14 mouse cellular contexts compared by ENCODE assay signal in genomic region chr2:122771002-122771401, GRCm38 (mm10). TPM values are rescaled to one million over a fixed set of nuclear protein-coding genes. Genes with fewer than 3 reads are reported as not detected.
DNase-seq lines count a peak whose midpoint lies in the region; ATAC-seq and TF ChIP-seq lines count a peak whose summit lies in the region.
"Had no signal": no experiment of that assay in that cellular context is flagged by ENCODE, and none has a peak within 500 bp of the region (broad histone marks: within the 10 kb centered on the region; RNA-seq: fewer than 3 reads in every experiment).

No protein-coding gene starts in this region.

- peak; percentile 52; the same call in 1 of the 2 replicates for ATAC-seq in liver, embryonic 15.5 days (ENCODE audit: insufficient read depth)
- ATAC-seq in liver, embryonic 11.5 days (replicated peaks; ENCODE audit: low FRiP score), result no peak; the same call in 1 of the 2 replicates
- ATAC-seq in lung, embryonic 16.5 days (ENCODE audit: low read depth), result peak; percentile 57; the same call in 1 of the 2 replicates
- no peak for ATAC-seq in midbrain, embryonic 11.5 days (ENCODE audit: low FRiP score)
- ATAC-seq: activated CD4-positive, CD25-positive, alpha-beta regulatory T cell, adult 4 months; forebrain, embryonic 16.5 days had no signal

- no peak overlapping the region for H3K4me3 ChIP-seq in liver, embryonic 15.5 days (replicated peaks)
- no peak overlapping the region for H3K4me3 ChIP-seq in liver, embryonic 11.5 days (ENCODE audit: low read depth, low read length)
- no peak overlapping the region for H3K4me3 ChIP-seq in lung, embryonic 16.5 days (ENCODE audit: low read length)
- no peak overlapping the region for H3K4me3 ChIP-seq in small intestine, adult 2 months (ENCODE audit: low read depth, low read length)
- no peak overlapping the region for H3K4me3 ChIP-seq in midbrain, embryonic 11.5 days (ENCODE audit: low read depth, low read length)
- H3K4me3 ChIP-seq in forebrain, embryonic 10.5 days, result no peak overlapping the region
- H3K4me3 ChIP-seq: lung, embryonic 15.5 days; neural tube, embryonic 12.5 days had no signal

- H3K27ac ChIP-seq in liver, embryonic 15.5 days (replicated peaks), result no peak overlapping the region
- H3K27ac ChIP-seq in liver, embryonic 11.5 days (ENCODE audit: low read depth, low read length), result no peak overlapping the region
- H3K27ac ChIP-seq in lung, embryonic 16.5 days (ENCODE audit: low read length), result no peak overlapping the region
- peak overlapping the region; percentile 32; the same call in 1 of the 2 replicates for H3K27ac ChIP-seq in small intestine, adult 2 months (ENCODE audit: insufficient read depth, low read depth, low read length)
- no peak overlapping the region for H3K27ac ChIP-seq in midbrain, embryonic 11.5 days (ENCODE audit: low read depth, low read length)
- no peak overlapping the region for H3K27ac ChIP-seq in forebrain, embryonic 10.5 days
- H3K27ac ChIP-seq: lung, embryonic 15.5 days; neural tube, embryonic 12.5 days had no signal

- H3K4me1 ChIP-seq in liver, embryonic 15.5 days (replicated peaks), result no peaks in the 10 kb centered on the region
- H3K4me1 ChIP-seq in liver, embryonic 11.5 days (replicated peaks; ENCODE audit: control insufficient read depth, insufficient read depth, low read length), result no peaks in the 10 kb centered on the region
- no peaks in the 10 kb centered on the region for H3K4me1 ChIP-seq in lung, embryonic 16.5 days (replicated peaks; ENCODE audit: control insufficient read depth, insufficient read depth, low read length)
- peaks cover 20% of the 10 kb centered on the region; the same call in 1 of the 2 replicates for H3K4me1 ChIP-seq in small intestine, adult 2 months (ENCODE audit: control insufficient read depth, insufficient read depth, insufficient read length, low read length)
- H3K4me1 ChIP-seq in midbrain, embryonic 11.5 days (ENCODE audit: control insufficient read depth, insufficient read depth, low read length), result no peaks in the 10 kb centered on the region
- no peaks in the 10 kb centered on the region for H3K4me1 ChIP-seq in forebrain, embryonic 10.5 days
- H3K4me1 ChIP-seq: lung, embryonic 15.5 days; neural tube, embryonic 12.5 days had no signal

- WGBS in liver, embryonic 15.5 days (ENCODE audit: insufficient replicate concordance), result 43% methylated on average over 2 of the region's 2 CpGs
- WGBS in liver, embryonic 11.5 days, result 72% methylated on average over 2 of the region's 2 CpGs
- WGBS in lung, embryonic 16.5 days, result 73% methylated on average over 2 of the region's 2 CpGs
- WGBS in small intestine, adult 2 months, result 20% methylated on average over 2 of the region's 2 CpGs
- WGBS in midbrain, embryonic 11.5 days, result 90% methylated on average over 2 of the region's 2 CpGs
- WGBS in forebrain, embryonic 10.5 days, result 89% methylated on average over 2 of the region's 2 CpGs

- no peak overlapping the region for H3K4me2 ChIP-seq in liver, embryonic 15.5 days
- H3K4me2 ChIP-seq in liver, embryonic 11.5 days, result no peak overlapping the region
- no peak overlapping the region for H3K4me2 ChIP-seq in lung, embryonic 16.5 days (ENCODE audit: low read depth, low read length)
- no peak overlapping the region for H3K4me2 ChIP-seq in midbrain, embryonic 11.5 days
- H3K4me2 ChIP-seq: lung, embryonic 15.5 days; neural tube, embryonic 12.5 days had no signal

- H3K9ac ChIP-seq in liver, embryonic 15.5 days, result no peak overlapping the region
- H3K9ac ChIP-seq in liver, embryonic 11.5 days (ENCODE audit: low read depth, low read length), result no peak overlapping the region
- no peak overlapping the region for H3K9ac ChIP-seq in lung, embryonic 16.5 days (ENCODE audit: low read length)
- H3K9ac ChIP-seq in midbrain, embryonic 11.5 days (ENCODE audit: low read length), result no peak overlapping the region
- H3K9ac ChIP-seq: lung, embryonic 15.5 days; neural tube, embryonic 12.5 days had no signal

- DNase-seq in liver, embryonic 11.5 days (ENCODE audit: low spot score), result no peak
- peak; percentile 49 for DNase-seq in heart, adult 8-10 months (ENCODE audit: low spot score)
- DNase-seq in midbrain, embryonic 11.5 days (ENCODE audit: low spot score, missing footprints), result no peak
- DNase-seq in forebrain, embryonic 10.5 days (ENCODE audit: extremely low spot score, low spot score), result no peak
- DNase-seq: cerebellum, adult 11 months; right cerebral cortex, postnatal 14 days; thymus, adult 2 months had no signal

- no peak for TF ChIP-seq POLR2A in small intestine, adult 2 months (IDR thresholded peaks at IDR 0.05; ENCODE audit: low read depth, low read length)

- TF ChIP-seq CTCF in small intestine, adult 2 months (IDR thresholded peaks at IDR 0.05; ENCODE audit: extremely low read depth, insufficient read length, insufficient replicate concordance, low read depth, low read length), result no peak

- no peaks in the 10 kb centered on the region for H3K36me3 ChIP-seq in liver, embryonic 15.5 days (replicated peaks)
- no peaks in the 10 kb centered on the region for H3K36me3 ChIP-seq in liver, embryonic 11.5 days (ENCODE audit: control insufficient read depth, insufficient read depth, low read length)
- no peaks in the 10 kb centered on the region for H3K36me3 ChIP-seq in lung, embryonic 16.5 days (ENCODE audit: control insufficient read depth, insufficient read depth, low read length)
- no peaks in the 10 kb centered on the region for H3K36me3 ChIP-seq in small intestine, adult 2 months (ENCODE audit: control insufficient read depth, insufficient read depth, low read length)
- H3K36me3 ChIP-seq in midbrain, embryonic 11.5 days (ENCODE audit: control insufficient read depth, insufficient read depth, low read length), result no peaks in the 10 kb centered on the region
- H3K36me3 ChIP-seq in forebrain, embryonic 10.5 days (replicated peaks), result no peaks in the 10 kb centered on the region
- H3K36me3 ChIP-seq: lung, embryonic 15.5 days; neural tube, embryonic 12.5 days had no signal

- H3K27me3 ChIP-seq in liver, embryonic 15.5 days, result peaks cover 11% of the 10 kb centered on the region; the same call in 1 of the 2 replicates
- peaks cover 8% of the 10 kb centered on the region for H3K27me3 ChIP-seq in liver, embryonic 11.5 days (replicated peaks; ENCODE audit: control insufficient read depth, insufficient read depth, low read length)
- no peaks in the 10 kb centered on the region; the same call in 1 of the 2 replicates for H3K27me3 ChIP-seq in lung, embryonic 16.5 days (ENCODE audit: control insufficient read depth, insufficient read depth, low read depth, low read length)
- H3K27me3 ChIP-seq in small intestine, adult 2 months (ENCODE audit: control insufficient read depth, insufficient read depth, low read length), result no peaks in the 10 kb centered on the region
- no peaks in the 10 kb centered on the region for H3K27me3 ChIP-seq in midbrain, embryonic 11.5 days (ENCODE audit: control insufficient read depth, insufficient read depth, low read length)
- peaks cover 13% of the 10 kb centered on the region for H3K27me3 ChIP-seq in forebrain, embryonic 10.5 days (ENCODE audit: poor library complexity, severe bottlenecking)
- H3K27me3 ChIP-seq: lung, embryonic 15.5 days had no signal

- no peaks in the 10 kb centered on the region for H3K9me3 ChIP-seq in liver, embryonic 15.5 days (replicated peaks)
- no peaks in the 10 kb centered on the region for H3K9me3 ChIP-seq in liver, embryonic 11.5 days (ENCODE audit: control insufficient read depth, low read length)
- H3K9me3 ChIP-seq in lung, embryonic 16.5 days (ENCODE audit: control insufficient read depth, low read length), result no peaks in the 10 kb centered on the region
- no peaks in the 10 kb centered on the region for H3K9me3 ChIP-seq in midbrain, embryonic 11.5 days (ENCODE audit: control insufficient read depth, low read length)
- no peaks in the 10 kb centered on the region for H3K9me3 ChIP-seq in forebrain, embryonic 10.5 days
- H3K9me3 ChIP-seq: lung, embryonic 15.5 days; neural tube, embryonic 12.5 days had no signal

RNA-seq across cellular contexts. Expression of gene Sqor, which starts 6.0 kb away (rescaled TPM):
- polyA plus RNA-seq in liver, embryonic 15.5 days (2015; fragmentation: Nextera tagmentation; extraction: Ambion mirVana), result 7.3 and 9.1 TPM in 2 replicates
- 2.3 and 2.5 TPM in 2 replicates for polyA plus RNA-seq in liver, embryonic 11.5 days (2014; fragmentation: Nextera tagmentation; extraction: Ambion mirVana)
- total RNA-seq in heart, adult 8-10 months (2022), result 10 to 100 TPM; 45.8 to 67.7 (median 56.3) TPM
- polyA plus RNA-seq in lung, embryonic 16.5 days (2015; fragmentation: Nextera tagmentation; extraction: Ambion mirVana), result 11.3 and 15.1 TPM in 2 replicates
- 28.5 and 56.7 TPM in 2 replicates for polyA plus RNA-seq in small intestine, adult 2 months (2012; rRNA removed)
- polyA plus RNA-seq in midbrain, embryonic 11.5 days (2014; fragmentation: Nextera tagmentation; extraction: Ambion mirVana), result 2.9 and 4.6 TPM in 2 replicates
- polyA plus RNA-seq in forebrain, embryonic 10.5 days (2016; fragmentation: Nextera tagmentation; extraction: Ambion mirVana), result 2.8 and 3.3 TPM in 2 replicates

RNA-seq across cellular contexts. Expression of gene Bloc1s6, which starts 32.7 kb away (rescaled TPM):
- polyA plus RNA-seq in liver, embryonic 15.5 days (2015; fragmentation: Nextera tagmentation; extraction: Ambion mirVana), result 15.4 and 17.0 TPM in 2 replicates
- 42.8 and 44.1 TPM in 2 replicates for polyA plus RNA-seq in liver, embryonic 11.5 days (2014; fragmentation: Nextera tagmentation; extraction: Ambion mirVana)
- total RNA-seq in heart, adult 8-10 months (2022), result 10 to 100 TPM; 25.1 to 33.1 (median 29.1) TPM
- 40.8 and 40.9 TPM in 2 replicates for polyA plus RNA-seq in lung, embryonic 16.5 days (2015; fragmentation: Nextera tagmentation; extraction: Ambion mirVana)
- 33.3 and 41.8 TPM in 2 replicates for polyA plus RNA-seq in small intestine, adult 2 months (2012; rRNA removed)
- polyA plus RNA-seq in midbrain, embryonic 11.5 days (2014; fragmentation: Nextera tagmentation; extraction: Ambion mirVana), result 78.1 and 78.8 TPM in 2 replicates
- 70.8 and 74.4 TPM in 2 replicates for polyA plus RNA-seq in forebrain, embryonic 10.5 days (2016; fragmentation: Nextera tagmentation; extraction: Ambion mirVana)

Comparison
In these comparisons a context has a peak if more than half of its experiments do, and no peak if none do; other contexts are left out.
1. ATAC-seq: peak in liver, embryonic 15.5 days (single experiment) and lung, embryonic 16.5 days (single experiment); none in liver, embryonic 11.5 days (single experiment) and midbrain, embryonic 11.5 days (single experiment).